Mouse (Mus musculus) MEL (cell line): ENCODE results near the gene Slc4a8. TPM values are rescaled to one million over a fixed set of nuclear protein-coding genes. Genes with fewer than 3 reads are reported as not detected.

ENCODE experiments used
- DNase-seq: peaks from one replicate; pipeline ENCODE4 v3.0.0; 2011; ENCODE audit warnings: low read depth, low spot score
- H3K27ac ChIP-seq: 2 replicates; pipeline ENCODE4 v1.5.1; 2012; ENCODE audit warnings: low read depth, mild to moderate bottlenecking, control low read depth, low read length, moderate library complexity; ENCODE audit not compliant: control insufficient read depth
- H3K27me3 ChIP-seq, 2 experiments: fragments of 150-350 bp in 1 of 2; sonication (generic) in 1 of 2; 2 replicates each; pipeline ENCODE4 v1.6.1; 2012; ENCODE audit warnings: low read length in 2 of 2, mild to moderate bottlenecking in 2 of 2, improper control_type of control experiment in 1 of 2, moderate library complexity in 1 of 2; ENCODE audit not compliant: insufficient read depth in 2 of 2, control insufficient read depth in 1 of 2
- H3K36me3 ChIP-seq, 2 experiments: 2 replicates each; pipeline ENCODE4 v1.6.1; 2012 to 2014; ENCODE audit warnings: low read length in 2 of 2, improper control_type of control experiment in 1 of 2, inconsistent platforms in 1 of 2, mild to moderate bottlenecking in 1 of 2; ENCODE audit not compliant: insufficient read depth in 2 of 2, control insufficient read depth in 1 of 2
- H3K4me1 ChIP-seq, 2 experiments: fragments of 150-350 bp in 1 of 2; sonication (generic) in 1 of 2; 2 replicates each; pipeline ENCODE4 v1.6.1; 2012; ENCODE audit warnings: low read length in 2 of 2, improper control_type of control experiment in 1 of 2, mild to moderate bottlenecking in 1 of 2; ENCODE audit not compliant: insufficient read depth in 2 of 2, control insufficient read depth in 1 of 2
- H3K4me3 ChIP-seq, 2 experiments: fragments of 150-350 bp in 1 of 2; sonication (generic) in 1 of 2; 2 replicates each; pipeline ENCODE4 v1.5.1; 2012; ENCODE audit warnings: low read depth in 2 of 2, low read length in 2 of 2, mild to moderate bottlenecking in 2 of 2, moderate library complexity in 2 of 2, control low read depth in 1 of 2, improper control_type of control experiment in 1 of 2; ENCODE audit not compliant: control insufficient read depth in 1 of 2, insufficient read depth in 1 of 2
- H3K79me2 ChIP-seq: 2 replicates; pipeline ENCODE4 v1.6.1; 2012; ENCODE audit warnings: mild to moderate bottlenecking, low read length, moderate library complexity; ENCODE audit not compliant: control insufficient read depth, poor library complexity, insufficient read depth
- H3K9ac ChIP-seq: 2 replicates; pipeline ENCODE4 v1.6.1; 2012; ENCODE audit warnings: low read depth, mild to moderate bottlenecking, control low read depth, low read length, moderate library complexity; ENCODE audit not compliant: control insufficient read depth, poor library complexity, severe bottlenecking
- H3K9me3 ChIP-seq: fragments of 150-350 bp; sonication (generic); replicated peaks from 2 replicates; pipeline ENCODE4 v1.6.1; 2012; ENCODE audit warnings: mild to moderate bottlenecking, low read length, improper control_type of control experiment, moderate library complexity; ENCODE audit not compliant: insufficient read depth
- BHLHE40 ChIP-seq: IDR thresholded peaks from 2 replicates; pipeline ENCODE4 v1.6.1; 2012; ENCODE audit warnings: low read depth, mild to moderate bottlenecking, inconsistent platforms, low read length, improper control_type of control experiment, borderline replicate concordance
- CHD1 ChIP-seq: IDR thresholded peaks from 2 replicates; pipeline ENCODE4 v1.6.1; 2012; ENCODE audit warnings: low read depth, mild to moderate bottlenecking, inconsistent platforms, low read length, improper control_type of control experiment
- CTCF ChIP-seq, 3 experiments: IDR thresholded peaks in 2 of 3; conservative IDR thresholded peaks in 1 of 3; 2 replicates each; pipeline ENCODE4 v1.5.1; 2011 to 2012; ENCODE audit warnings: low read length in 3 of 3, low read depth in 2 of 3, mild to moderate bottlenecking in 2 of 3, improper control_type of control experiment in 1 of 3, inconsistent platforms in 1 of 3, mixed read lengths in 1 of 3, moderate library complexity in 1 of 3; ENCODE audit not compliant: control insufficient read depth in 1 of 3, insufficient read depth in 1 of 3, poor library complexity in 1 of 3, severe bottlenecking in 1 of 3
- E2F4 ChIP-seq: IDR thresholded peaks from 2 replicates; pipeline ENCODE4 v1.6.1; 2011; ENCODE audit warnings: low read depth, low read length, improper control_type of control experiment, borderline replicate concordance
- ELF1 ChIP-seq: IDR thresholded peaks from 2 replicates; pipeline ENCODE4 v1.6.1; 2014; ENCODE audit warnings: low read depth, mild to moderate bottlenecking, inconsistent platforms, low read length, improper control_type of control experiment, moderate library complexity
- EP300 ChIP-seq, 2 experiments: IDR thresholded peaks; 2 replicates each; pipeline ENCODE4 v1.6.1; 2011; ENCODE audit warnings: improper control_type of control experiment in 2 of 2, low read length in 2 of 2, low read depth in 1 of 2, mild to moderate bottlenecking in 1 of 2
- GATA1 ChIP-seq: IDR thresholded peaks from 2 replicates; pipeline ENCODE4 v1.6.1; 2011; ENCODE audit warnings: low read depth, low read length, improper control_type of control experiment
- HCFC1 ChIP-seq: IDR thresholded peaks from 2 replicates; pipeline ENCODE4 v1.6.1; 2012; ENCODE audit warnings: low read depth, mild to moderate bottlenecking, inconsistent platforms, low read length, improper control_type of control experiment, moderate library complexity
- JUND ChIP-seq: IDR thresholded peaks from 2 replicates; pipeline ENCODE4 v1.6.1; 2011; ENCODE audit warnings: low read depth, mild to moderate bottlenecking, improper control_type of control experiment, low read length
- KAT2A ChIP-seq: conservative IDR thresholded peaks from 2 replicates; pipeline ENCODE4 v1.6.1; 2012; ENCODE audit warnings: low read depth, low read length, improper control_type of control experiment, inconsistent platforms
- MAX ChIP-seq: IDR thresholded peaks from 2 replicates; pipeline ENCODE4 v1.6.1; 2011; ENCODE audit warnings: low read length, improper control_type of control experiment
- MAZ ChIP-seq: IDR thresholded peaks from 2 replicates; pipeline ENCODE4 v1.6.1; 2012; ENCODE audit warnings: low read depth, mild to moderate bottlenecking, inconsistent platforms, low read length, improper control_type of control experiment
- MEF2A ChIP-seq: IDR thresholded peaks from 2 replicates; pipeline ENCODE4 v1.6.1; 2014; ENCODE audit warnings: low read depth, mild to moderate bottlenecking, inconsistent platforms, low read length, improper control_type of control experiment; ENCODE audit not compliant: poor library complexity, insufficient replicate concordance, severe bottlenecking; ENCODE audit errors: extremely low read depth
- MXI1 ChIP-seq: IDR thresholded peaks from 2 replicates; pipeline ENCODE4 v1.6.1; 2011; ENCODE audit warnings: mild to moderate bottlenecking, low read depth, low read length, improper control_type of control experiment
- MYB ChIP-seq: IDR thresholded peaks from 2 replicates; pipeline ENCODE4 v1.6.1; 2011; ENCODE audit warnings: mild to moderate bottlenecking, low read depth, low read length, improper control_type of control experiment
- MYC ChIP-seq: IDR thresholded peaks from 2 replicates; pipeline ENCODE4 v1.6.1; 2011; ENCODE audit warnings: low read depth, mild to moderate bottlenecking, low read length, improper control_type of control experiment, moderate library complexity
- POLR2A ChIP-seq, 2 experiments: IDR thresholded peaks; 2 replicates each; pipeline ENCODE4 v1.6.1; 2011 to 2012; ENCODE audit warnings: low read length in 2 of 2, mild to moderate bottlenecking in 2 of 2, control low read depth in 1 of 2, improper control_type of control experiment in 1 of 2, low read depth in 1 of 2, moderate library complexity in 1 of 2; ENCODE audit not compliant: control insufficient read depth in 1 of 2, insufficient read depth in 1 of 2, poor library complexity in 1 of 2
- RAD21 ChIP-seq: IDR thresholded peaks from 2 replicates; pipeline ENCODE4 v1.6.1; 2011; ENCODE audit warnings: mild to moderate bottlenecking, low read depth, low read length, improper control_type of control experiment
- RCOR1 ChIP-seq: IDR thresholded peaks from 2 replicates; pipeline ENCODE4 v1.6.1; 2012; ENCODE audit warnings: low read depth, mild to moderate bottlenecking, inconsistent platforms, low read length, improper control_type of control experiment
- SIN3A ChIP-seq: IDR thresholded peaks from 2 replicates; pipeline ENCODE4 v1.6.1; 2012; ENCODE audit warnings: low read length, improper control_type of control experiment, inconsistent platforms
- SMC3 ChIP-seq: IDR thresholded peaks from 2 replicates; pipeline ENCODE4 v1.6.1; 2011; ENCODE audit warnings: low read depth, low read length, improper control_type of control experiment
- TBP ChIP-seq: IDR thresholded peaks from 2 replicates; pipeline ENCODE4 v1.8.0; 2011; ENCODE audit warnings: low read depth, low read length, improper control_type of control experiment
- TCF12 ChIP-seq: IDR thresholded peaks from 2 replicates; pipeline ENCODE4 v1.6.1; 2014; ENCODE audit warnings: low read depth, mild to moderate bottlenecking, inconsistent platforms, low read length, improper control_type of control experiment, moderate library complexity
- UBTF ChIP-seq: IDR thresholded peaks from 2 replicates; pipeline ENCODE4 v1.6.1; 2012; ENCODE audit warnings: low read depth, mild to moderate bottlenecking, inconsistent platforms, low read length, improper control_type of control experiment, moderate library complexity, borderline replicate concordance; ENCODE audit not compliant: insufficient read depth
- USF1 ChIP-seq: IDR thresholded peaks from 2 replicates; pipeline ENCODE4 v1.6.1; 2014; ENCODE audit warnings: low read depth, mild to moderate bottlenecking, inconsistent platforms, low read length, improper control_type of control experiment, moderate library complexity
- ZC3H11A ChIP-seq: IDR thresholded peaks from 2 replicates; pipeline ENCODE4 v1.6.1; 2012; ENCODE audit warnings: low read depth, mild to moderate bottlenecking, inconsistent platforms, low read length, improper control_type of control experiment
- ZNF384 ChIP-seq: IDR thresholded peaks from 2 replicates; pipeline ENCODE4 v1.6.1; 2012; ENCODE audit warnings: low read depth, mild to moderate bottlenecking, inconsistent platforms, low read length, improper control_type of control experiment
- polyA plus RNA-seq, 2 experiments: library from polyadenylated mRNA; stranded (reverse) in 1 of 2; unstranded in 1 of 2; fragments of >175 nt in 1 of 2; fragments of >200 nt in 1 of 2; gene quantifications; 2 replicates each; pipeline versions ENCODE4 v1.2.1 to v1.2.4; 2012; ENCODE audit warnings: low replicate concordance in 2 of 2, low read depth in 1 of 2; ENCODE audit not compliant: insufficient read length in 2 of 2, insufficient read depth in 1 of 2, missing spikeins in 1 of 2
- total RNA-seq: library from RNA; depleted of rRNA; stranded (reverse); fragments of 300-350 nt; gene quantifications from 2 replicates; pipeline ENCODE4 v1.2.3, GENCODE M21; 2012

Slc4a8 gene
- total and polyA plus RNA-seq, 3 experiments: 0.35 to 2.5 TPM; not detected in 1

GRCm38 (mm10) chr15:100815310-100815709 lies 53.8 kb downstream of the Slc4a8 start:
- H3K27ac ChIP-seq: no peak overlapping the region
- no peak overlapping the region for H3K9ac ChIP-seq
- H3K79me2 ChIP-seq: no peaks in the 10 kb centered on the region
- H3K27me3 ChIP-seq: peaks cover 0 to 2% of the 10 kb centered on the region in 2 experiments; a peak in 1 of 4 replicates
- peaks cover 3 to 4% of the 10 kb centered on the region in 2 experiments; a peak in 3 of 4 replicates for H3K4me1 ChIP-seq
- no peaks in the 10 kb centered on the region for H3K36me3 ChIP-seq
- no peaks in the 10 kb centered on the region for H3K9me3 ChIP-seq
- no peak for DNase-seq
- no peak overlapping the region for H3K4me3 ChIP-seq
- TF ChIP-seq GATA1: no peak
- TF ChIP-seq EP300 (IDR thresholded peaks at IDR 0.05; ENCODE audit: low read depth in 1 of 2, low read length in 2 of 2): 0 out of 4 replicates have a peak, but pooled peaks of 1 of the 2 experiments have one; percentile 1
- TF ChIP-seq CHD1: no peak
- no peak for TF ChIP-seq USF1
- no peak for TF ChIP-seq POLR2A (IDR thresholded peaks at IDR 0.05; ENCODE audit: control insufficient read depth in 1 of 2, insufficient read depth in 1 of 2, low read depth in 1 of 2, low read length in 2 of 2, poor library complexity in 1 of 2)
- TF ChIP-seq MYB: no peak
- no peak for TF ChIP-seq E2F4
- TF ChIP-seq HCFC1: no peak
- TF ChIP-seq ELF1: no peak

GRCm38 (mm10) chr15:100818860-100819259 lies 57.3 kb downstream of the Slc4a8 start:
- H3K27ac ChIP-seq: no peak overlapping the region
- H3K4me3 ChIP-seq: no peak overlapping the region
- no peak for DNase-seq
- no peaks in the 10 kb centered on the region for H3K79me2 ChIP-seq
- H3K9me3 ChIP-seq: no peaks in the 10 kb centered on the region
- peaks cover 0 to 2% of the 10 kb centered on the region in 2 experiments; a peak in 1 of 4 replicates for H3K27me3 ChIP-seq
- H3K9ac ChIP-seq: no peak overlapping the region
- peaks cover 0 to 4% of the 10 kb centered on the region in 2 experiments; a peak in 2 of 4 replicates for H3K4me1 ChIP-seq
- TF ChIP-seq TCF12 (no peak), SMC3 (no peak), ZC3H11A (no peak), E2F4 (no peak), TBP (no peak)
- TF ChIP-seq, all 39 proteins: peak for 0
- no peaks in the 10 kb centered on the region for H3K36me3 ChIP-seq

- no peak overlapping the region for H3K27ac ChIP-seq
- no peaks in the 10 kb centered on the region for H3K27me3 ChIP-seq
- H3K79me2 ChIP-seq: no peaks in the 10 kb centered on the region
- H3K9me3 ChIP-seq: no peaks in the 10 kb centered on the region
- DNase-seq: no peak
- H3K4me1 ChIP-seq: no peaks in the 10 kb centered on the region
- no peak overlapping the region for H3K9ac ChIP-seq
- H3K36me3 ChIP-seq: no peaks in the 10 kb centered on the region
- TF ChIP-seq E2F4 (no peak), SMC3 (peak; percentile 35; the same call in 1 of the 2 replicates), JUND (no peak), MYC (no peak), ZNF384 (no peak), RAD21 (no peak), MAZ (no peak), MEF2A (no peak), BHLHE40 (no peak), CTCF (IDR thresholded peaks at IDR 0.05 in 2 of 3, conservative IDR thresholded peaks at IDR 0.05 in 1 of 3; ENCODE audit: control insufficient read depth in 1 of 3, insufficient read depth in 1 of 3, low read depth in 2 of 3, low read length in 3 of 3, poor library complexity in 1 of 3, severe bottlenecking in 1 of 3) (peak; percentile 25 to 48 (median 27); a peak in 4 of 6 replicates), RCOR1 (no peak), SIN3A (no peak), MAX (no peak), UBTF (no peak), MXI1 (no peak), KAT2A (no peak)
- H3K4me3 ChIP-seq: no peak overlapping the region
Observed at GRCm38 (mm10) chr15:100821824-100822223, 60.3 kb downstream of the Slc4a8 start.
